Mouse (Mus musculus): ENCODE results near the gene Ube2l6. TPM values are rescaled to one million over a fixed set of nuclear protein-coding genes. Genes with fewer than 3 reads are reported as not detected.

The Ube2l6 gene
- total and polyA plus RNA-seq, 3 experiments: 2.5 to 74.5 (median 22.5) TPM

GRCm38 (mm10) chr2:84774751-84775150, 23.9 kb upstream of the Ube2l6 start:
- peaks cover 65% of the 10 kb centered on the region for H3K27me3 ChIP-seq (ENCODE audit: insufficient read depth, low read length)
- no peaks in the 10 kb centered on the region for H3K9me3 ChIP-seq (replicated peaks)
- H3K36me3 ChIP-seq (replicated peaks): no peaks in the 10 kb centered on the region
- H3K4me3 ChIP-seq (ENCODE audit: low read depth, low read length): no peak overlapping the region
- H3K4me1 ChIP-seq (ENCODE audit: insufficient read depth, low read depth, low read length): no peaks in the 10 kb centered on the region
- TF ChIP-seq GATA1 (IDR thresholded peaks at IDR 0.05; ENCODE audit: borderline replicate concordance, low read length) (no peak), GATA2 (IDR thresholded peaks at IDR 0.05; ENCODE audit: borderline replicate concordance, low read depth, low read length) (no peak), POLR2AphosphoS5 (IDR thresholded peaks at IDR 0.05; ENCODE audit: insufficient replicate concordance, low read depth, low read length) (no peak), TAL1 (conservative IDR thresholded peaks at IDR 0.05; ENCODE audit: low read depth, low read length) (no peak), CTCF (IDR thresholded peaks at IDR 0.05; ENCODE audit: low read depth, low read length) (no peak)
- no peak for ATAC-seq (ENCODE audit: extremely low read depth, insufficient number of reproducible peaks, low FRiP score, poor library complexity, severe bottlenecking)
- DNase-seq (ENCODE audit: low spot score): no peak

GRCm38 (mm10) chr2:84775241-84775640, 23.4 kb upstream of the Ube2l6 start, which contains the start of gene Serping1:
Serping1 (minus strand) TSS chr2:84775444.
- no peak within 1 kb of the TSS for H3K4me3 ChIP-seq (ENCODE audit: low read depth, low read length)
- H3K4me1 ChIP-seq (ENCODE audit: insufficient read depth, low read depth, low read length): no peaks in the 10 kb centered on the region
- DNase-seq (ENCODE audit: low spot score): no peak
- H3K27me3 ChIP-seq (ENCODE audit: insufficient read depth, low read length): peaks cover 60% of the 10 kb centered on the region
- no peaks in the 10 kb centered on the region for H3K36me3 ChIP-seq (replicated peaks)
- H3K9me3 ChIP-seq (replicated peaks): no peaks in the 10 kb centered on the region
- no peak for TF ChIP-seq TAL1 (conservative IDR thresholded peaks at IDR 0.05; ENCODE audit: low read depth, low read length)
- no peak for TF ChIP-seq GATA2 (IDR thresholded peaks at IDR 0.05; ENCODE audit: borderline replicate concordance, low read depth, low read length)
- no peak for TF ChIP-seq CTCF (IDR thresholded peaks at IDR 0.05; ENCODE audit: low read depth, low read length)
- no peak for ATAC-seq (ENCODE audit: extremely low read depth, insufficient number of reproducible peaks, low FRiP score, poor library complexity, severe bottlenecking)

- ATAC-seq (ENCODE audit: extremely low read depth, insufficient number of reproducible peaks, low FRiP score, poor library complexity, severe bottlenecking): no peak
- H3K4me1 ChIP-seq (ENCODE audit: insufficient read depth, low read depth, low read length): no peaks in the 10 kb centered on the region
- H3K9me3 ChIP-seq (replicated peaks): no peaks in the 10 kb centered on the region
- TF ChIP-seq GATA1 (IDR thresholded peaks at IDR 0.05; ENCODE audit: borderline replicate concordance, low read length) (no peak), POLR2AphosphoS5 (IDR thresholded peaks at IDR 0.05; ENCODE audit: insufficient replicate concordance, low read depth, low read length) (no peak), GATA2 (IDR thresholded peaks at IDR 0.05; ENCODE audit: borderline replicate concordance, low read depth, low read length) (no peak), CTCF (IDR thresholded peaks at IDR 0.05; ENCODE audit: low read depth, low read length) (no peak), TAL1 (conservative IDR thresholded peaks at IDR 0.05; ENCODE audit: low read depth, low read length) (no peak)
- peaks cover 57% of the 10 kb centered on the region for H3K27me3 ChIP-seq (ENCODE audit: insufficient read depth, low read length)
- no peak for DNase-seq (ENCODE audit: low spot score)
- no peak overlapping the region for H3K4me3 ChIP-seq (ENCODE audit: low read depth, low read length)
- H3K36me3 ChIP-seq (replicated peaks): no peaks in the 10 kb centered on the region
Measured at GRCm38 (mm10) chr2:84775665-84776064, 23.0 kb upstream of the Ube2l6 start.

GRCm38 (mm10) chr2:84777706-84778105, 20.9 kb upstream of the Ube2l6 start:
- H3K27me3 ChIP-seq (ENCODE audit: insufficient read depth, low read length): peaks cover 50% of the 10 kb centered on the region

GRCm38 (mm10) chr2:84779210-84779609, 19.4 kb upstream of the Ube2l6 start:
- Histone ChIP-seq H3K4me3 (ENCODE audit: low read depth, low read length) (no peak overlapping the region), H3K27me3 (ENCODE audit: insufficient read depth, low read length) (peaks cover 35% of the 10 kb centered on the region), H3K4me1 (ENCODE audit: insufficient read depth, low read depth, low read length) (no peaks in the 10 kb centered on the region), H3K36me3 (replicated peaks) (no peaks in the 10 kb centered on the region), H3K9me3 (replicated peaks) (no peaks in the 10 kb centered on the region)
- DNase-seq (ENCODE audit: low spot score) (no peak), ATAC-seq (ENCODE audit: extremely low read depth, insufficient number of reproducible peaks, low FRiP score, poor library complexity, severe bottlenecking) (no peak)
- TF ChIP-seq CTCF (IDR thresholded peaks at IDR 0.05; ENCODE audit: low read depth, low read length) (no peak), GATA1 (IDR thresholded peaks at IDR 0.05; ENCODE audit: borderline replicate concordance, low read length) (no peak), POLR2AphosphoS5 (IDR thresholded peaks at IDR 0.05; ENCODE audit: insufficient replicate concordance, low read depth, low read length) (no peak), TAL1 (conservative IDR thresholded peaks at IDR 0.05; ENCODE audit: low read depth, low read length) (no peak), GATA2 (IDR thresholded peaks at IDR 0.05; ENCODE audit: borderline replicate concordance, low read depth, low read length) (no peak)

More at GRCm38 (mm10) chr2:84777706-84778105, 20.9 kb upstream of the Ube2l6 start:
- Histone ChIP-seq H3K9me3 (replicated peaks) (no peaks in the 10 kb centered on the region), H3K4me1 (ENCODE audit: insufficient read depth, low read depth, low read length) (no peaks in the 10 kb centered on the region), H3K36me3 (replicated peaks) (no peaks in the 10 kb centered on the region), H3K4me3 (ENCODE audit: low read depth, low read length) (no peak overlapping the region)
- no peak for DNase-seq (ENCODE audit: low spot score)
- ATAC-seq (ENCODE audit: extremely low read depth, insufficient number of reproducible peaks, low FRiP score, poor library complexity, severe bottlenecking): no peak
- no peak for TF ChIP-seq GATA1 (IDR thresholded peaks at IDR 0.05; ENCODE audit: borderline replicate concordance, low read length)
- no peak for TF ChIP-seq CTCF (IDR thresholded peaks at IDR 0.05; ENCODE audit: low read depth, low read length)
- no peak for TF ChIP-seq GATA2 (IDR thresholded peaks at IDR 0.05; ENCODE audit: borderline replicate concordance, low read depth, low read length)
- no peak for TF ChIP-seq POLR2AphosphoS5 (IDR thresholded peaks at IDR 0.05; ENCODE audit: insufficient replicate concordance, low read depth, low read length)
- no peak for TF ChIP-seq TAL1 (conservative IDR thresholded peaks at IDR 0.05; ENCODE audit: low read depth, low read length)

- no peak for ATAC-seq (ENCODE audit: extremely low read depth, insufficient number of reproducible peaks, low FRiP score, poor library complexity, severe bottlenecking)
- peaks cover 16% of the 10 kb centered on the region for H3K27me3 ChIP-seq (ENCODE audit: insufficient read depth, low read length)
- H3K4me1 ChIP-seq (ENCODE audit: insufficient read depth, low read depth, low read length): no peaks in the 10 kb centered on the region
- H3K36me3 ChIP-seq (replicated peaks): no peaks in the 10 kb centered on the region
- no peak for DNase-seq (ENCODE audit: low spot score)
- H3K9me3 ChIP-seq (replicated peaks): no peaks in the 10 kb centered on the region
- TF ChIP-seq GATA2 (IDR thresholded peaks at IDR 0.05; ENCODE audit: borderline replicate concordance, low read depth, low read length) (no peak), GATA1 (IDR thresholded peaks at IDR 0.05; ENCODE audit: borderline replicate concordance, low read length) (no peak), CTCF (IDR thresholded peaks at IDR 0.05; ENCODE audit: low read depth, low read length) (no peak), TAL1 (conservative IDR thresholded peaks at IDR 0.05; ENCODE audit: low read depth, low read length) (no peak), POLR2AphosphoS5 (IDR thresholded peaks at IDR 0.05; ENCODE audit: insufficient replicate concordance, low read depth, low read length) (no peak)
- H3K4me3 ChIP-seq (ENCODE audit: low read depth, low read length): no peak overlapping the region
Measured at GRCm38 (mm10) chr2:84783315-84783714, 15.3 kb upstream of the Ube2l6 start.
